ENCODE assay signal across 31 mouse cellular contexts in the genomic region with DNA sequence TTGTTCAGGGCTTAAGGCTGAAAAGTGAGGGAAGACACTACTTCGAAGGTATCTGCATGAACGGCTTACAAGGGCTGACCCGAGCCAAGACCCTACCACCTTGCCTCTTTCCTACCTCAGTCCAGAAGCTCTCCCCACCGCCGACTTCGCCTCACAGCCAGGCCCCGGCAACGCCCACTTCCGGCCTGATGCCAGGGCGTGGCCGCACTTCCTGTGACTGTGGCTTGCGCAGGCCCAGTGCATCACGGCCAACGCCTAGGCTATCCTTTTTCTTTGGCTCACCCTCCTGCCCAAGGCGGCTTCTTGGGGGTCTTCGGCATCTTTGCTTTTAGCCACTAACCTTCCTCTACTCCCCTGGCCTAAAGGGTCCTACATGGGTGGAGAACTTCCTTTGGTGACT. TPM values are rescaled to one million over a fixed set of nuclear protein-coding genes. Genes with fewer than 3 reads are reported as not detected.
DNase-seq lines count a peak whose midpoint lies in the region; ATAC-seq lines count a peak whose summit lies in the region.
"Had no signal": no experiment of that assay in that cellular context is flagged by ENCODE, and none has a peak within 500 bp of the region (broad histone marks: within the 10 kb centered on the region; RNA-seq: fewer than 3 reads in every experiment).

A gene (minus strand): TSS at position 230 of the 400 bp plus-strand sequence.

- no peak within 1 kb of the TSS for H3K27ac ChIP-seq in heart, embryonic 13.5 days (replicated peaks)
- H3K27ac ChIP-seq in midbrain, embryonic 11.5 days (ENCODE audit: low read depth, low read length) = no peak within 1 kb of the TSS
- H3K27ac ChIP-seq: forebrain, embryonic 13.5 days; hindbrain, embryonic 15.5 days; intestine, embryonic 15.5 days; limb, embryonic 15.5 days; neural tube, embryonic 13.5 days had no signal

- H3K36me3 ChIP-seq in heart, embryonic 13.5 days = no peaks in the 10 kb centered on the region
- no peaks in the 10 kb centered on the region for H3K36me3 ChIP-seq in midbrain, embryonic 11.5 days (ENCODE audit: control insufficient read depth, insufficient read depth, low read length)
- H3K36me3 ChIP-seq: hindbrain, embryonic 15.5 days; intestine, embryonic 15.5 days; limb, embryonic 15.5 days; neural tube, embryonic 13.5 days had no signal

- no peaks in the 10 kb centered on the region for H3K27me3 ChIP-seq in heart, embryonic 13.5 days (replicated peaks)
- no peaks in the 10 kb centered on the region for H3K27me3 ChIP-seq in midbrain, embryonic 11.5 days (ENCODE audit: control insufficient read depth, insufficient read depth, low read length)
- H3K27me3 ChIP-seq: CH12.LX; forebrain, embryonic 13.5 days; hindbrain, embryonic 15.5 days; intestine, embryonic 15.5 days; limb, embryonic 15.5 days; neural tube, embryonic 13.5 days had no signal

- H3K9me3 ChIP-seq in heart, embryonic 13.5 days = no peaks in the 10 kb centered on the region
- no peaks in the 10 kb centered on the region for H3K9me3 ChIP-seq in midbrain, embryonic 11.5 days (ENCODE audit: control insufficient read depth, low read length)
- H3K9me3 ChIP-seq: forebrain, embryonic 13.5 days; hindbrain, embryonic 15.5 days; intestine, embryonic 15.5 days; limb, embryonic 15.5 days; neural tube, embryonic 13.5 days had no signal

- no peak for DNase-seq in heart, postnatal 14 days
- DNase-seq in thymus, postnatal 14 days = peak; percentile 3
- no peak for DNase-seq in thymus, postnatal 36 days
- peak; percentile 9 for DNase-seq in induced T-regulatory cell, adult 2 months (ENCODE audit: low read depth)
- DNase-seq in midbrain, embryonic 11.5 days (ENCODE audit: low spot score, missing footprints) = no peak
- no peak for DNase-seq in urinary bladder, postnatal 4 days (ENCODE audit: low spot score in 2 of 2)
- DNase-seq: adrenal gland, postnatal 14 days; cerebellum, adult 2 months; cerebellum, postnatal 25 days; embryo, embryonic 11 days; kidney, adult 8-10 months; kidney, postnatal 10 days; left cerebral cortex, postnatal 4 days; lung, adult 2 months; thymus, adult 18-20 months had no signal

- WGBS in heart, embryonic 13.5 days = 82% methylated on average over 16 of the region's 16 CpGs
- WGBS in midbrain, embryonic 11.5 days = 89% methylated on average over 13 of the region's 16 CpGs

- intact Hi-C loops in heart, postnatal 14 days (cut with DNase I) = no loop called here

- no peak within 1 kb of the TSS for H3K4me3 ChIP-seq in heart, embryonic 13.5 days
- H3K4me3 ChIP-seq in midbrain, embryonic 11.5 days (ENCODE audit: low read depth, low read length) = no peak within 1 kb of the TSS
- H3K4me3 ChIP-seq: forebrain, embryonic 13.5 days; hindbrain, embryonic 15.5 days; intestine, embryonic 15.5 days; limb, embryonic 15.5 days; megakaryocyte, embryonic 14.5 days; myocyte; neural tube, embryonic 13.5 days had no signal

- H3K4me1 ChIP-seq in heart, embryonic 13.5 days = no peaks in the 10 kb centered on the region
- H3K4me1 ChIP-seq in midbrain, embryonic 11.5 days (ENCODE audit: control insufficient read depth, insufficient read depth, low read length) = no peaks in the 10 kb centered on the region
- H3K4me1 ChIP-seq: forebrain, embryonic 13.5 days; hindbrain, embryonic 15.5 days; intestine, embryonic 15.5 days; limb, embryonic 15.5 days; neural tube, embryonic 13.5 days had no signal

- no peak within 1 kb of the TSS for H3K4me2 ChIP-seq in heart, embryonic 13.5 days
- H3K4me2 ChIP-seq in midbrain, embryonic 11.5 days = no peak within 1 kb of the TSS
- H3K4me2 ChIP-seq: forebrain, embryonic 13.5 days; hindbrain, embryonic 15.5 days; intestine, embryonic 15.5 days; limb, embryonic 15.5 days; neural tube, embryonic 13.5 days had no signal

- no peak for ATAC-seq in heart, embryonic 13.5 days (ENCODE audit: extremely low read depth, insufficient number of reproducible peaks, low FRiP score, low TSS enrichment)
- no peak for ATAC-seq in midbrain, embryonic 11.5 days (ENCODE audit: low FRiP score)
- ATAC-seq: forebrain, embryonic 13.5 days; intestine, embryonic 15.5 days; midbrain, embryonic 16.5 days had no signal

- no peak within 1 kb of the TSS for H3K9ac ChIP-seq in heart, embryonic 13.5 days
- H3K9ac ChIP-seq in midbrain, embryonic 11.5 days (ENCODE audit: low read length) = no peak within 1 kb of the TSS
- H3K9ac ChIP-seq: forebrain, embryonic 13.5 days; hindbrain, embryonic 15.5 days; intestine, embryonic 15.5 days; limb, embryonic 15.5 days; neural tube, embryonic 13.5 days had no signal

RNA-seq across cellular contexts. Expression of the gene that starts here (rescaled TPM):
- polyA plus RNA-seq in heart, embryonic 13.5 days (2015; fragmentation: Nextera tagmentation; extraction: Ambion mirVana) = 41.5 and 52.4 TPM in 2 replicates
- under 1 TPM in 1 of 2 experiments, not detected in 1; 0.34 TPM for total RNA-seq in heart, postnatal 14 days (2021)
- not detected in 2 replicates for polyA plus RNA-seq in midbrain, embryonic 11.5 days (2014; fragmentation: Nextera tagmentation; extraction: Ambion mirVana)
- total RNA-seq: adrenal gland, postnatal 14 days; CH12.LX; gastrocnemius, adult 18-20 months; heart, postnatal 25 days; layer of hippocampus, postnatal 14 days; left cerebral cortex, adult 8-10 months; left cerebral cortex, postnatal 4 days had no signal
- polyA plus RNA-seq: embryonic facial prominence, embryonic 14.5 days; forebrain, embryonic 13.5 days; hindbrain, embryonic 15.5 days; intestine, embryonic 15.5 days; limb, embryonic 15.5 days; lung, adult 2 months; midbrain, embryonic 16.5 days; neural tube, embryonic 13.5 days; spleen, adult 2 months had no signal

Comparison
In these comparisons a context has a peak if more than half of its experiments do, and no peak if none do; other contexts are left out.
1. RNA of the gene that starts here (polyA plus RNA-seq): 41.5 to 52.4 TPM in heart, embryonic 13.5 days; not detected in midbrain, embryonic 11.5 days; every median in the first group is over 10 times any median in the second.
2. DNase-seq: peak in thymus, postnatal 14 days (single experiment) and induced T-regulatory cell, adult 2 months (single experiment); none in heart, postnatal 14 days (0 of 2), thymus, postnatal 36 days (0 of 2), midbrain, embryonic 11.5 days (single experiment) and urinary bladder, postnatal 4 days (0 of 2).